Mouse (Mus musculus): ENCODE measurements around the gene Gm6377.

DNA sequence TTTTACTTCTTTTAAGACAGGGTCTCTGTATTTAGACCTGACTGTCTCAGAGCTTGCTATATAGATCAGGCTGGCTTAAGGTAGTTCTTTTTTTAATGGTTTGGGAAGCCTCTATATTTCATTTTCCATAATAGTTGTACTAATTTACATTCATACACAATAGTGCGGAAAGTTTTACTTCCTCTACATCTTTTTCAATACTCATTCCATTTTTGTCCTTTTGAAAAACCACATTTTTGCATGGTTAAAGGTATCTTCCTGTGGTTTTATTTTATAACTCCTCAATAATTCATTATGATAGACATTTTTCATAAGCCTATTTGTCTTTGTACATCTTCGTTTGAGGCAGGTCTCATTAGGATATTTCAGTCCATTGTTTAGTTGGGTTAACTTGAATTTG, 45.3 kb upstream of the Gm6377 start:
- TF ChIP-seq CTCF (IDR thresholded peaks at IDR 0.05; ENCODE audit: low read depth) (no peak), EP300 (optimal IDR thresholded peaks at IDR 0.05) (no peak)

Measured in stomach, postnatal 0 days (tissue).